Mouse (Mus musculus) lung, embryonic 15.5 days (tissue): ENCODE data around the gene Fgf23. TPM values are rescaled to one million over a fixed set of nuclear protein-coding genes. Genes with fewer than 3 reads are reported as not detected.
A peak's percentile ranks its signal among the peaks of the same experiment; 100 is the strongest.

Experiments used
- ATAC-seq: fragments of 200-750 bp; cut with Nextera tagmentation; 2 replicates; pipeline ENCODE4 v1.8.0; 2017; ENCODE audit warnings: moderate number of reproducible peaks, borderline replicate concordance; ENCODE audit not compliant: low FRiP score, low TSS enrichment; ENCODE audit errors: extremely low read depth
- H3K27ac ChIP-seq: fragments of 300-500 bp; sonication (generic); 2 replicates; pipeline ENCODE4 v1.5.1; 2015; ENCODE audit warnings: moderate library complexity, mild to moderate bottlenecking, inconsistent platforms
- H3K27me3 ChIP-seq: fragments of 300-500 bp; sonication (generic); 2 replicates; pipeline ENCODE4 v1.6.1; 2015; ENCODE audit warnings: inconsistent platforms
- H3K36me3 ChIP-seq: fragments of 300-500 bp; sonication (generic); 2 replicates; pipeline ENCODE4 v1.6.1; 2015; ENCODE audit warnings: inconsistent platforms
- H3K4me1 ChIP-seq: fragments of 300-500 bp; sonication (generic); 2 replicates; pipeline ENCODE4 v1.6.1; 2015; ENCODE audit warnings: inconsistent platforms
- H3K4me2 ChIP-seq: fragments of 300-500 bp; sonication (generic); 2 replicates; pipeline ENCODE4 v1.6.1; 2015; ENCODE audit warnings: inconsistent platforms, mild to moderate bottlenecking, moderate library complexity
- H3K4me3 ChIP-seq: fragments of 300-500 bp; sonication (generic); 2 replicates; pipeline ENCODE4 v1.5.1; 2015; ENCODE audit warnings: mild to moderate bottlenecking, inconsistent platforms
- H3K9ac ChIP-seq: fragments of 300-500 bp; sonication (generic); 2 replicates; pipeline ENCODE4 v1.6.1; 2015; ENCODE audit warnings: inconsistent platforms
- H3K9me3 ChIP-seq: fragments of 300-500 bp; sonication (generic); 2 replicates; pipeline ENCODE4 v1.6.1; 2016; ENCODE audit warnings: inconsistent platforms
- WGBS: fragments of 180-500 bp; shearing (Covaris S2); methylation state at CpG from one replicate; pipeline ENCODE4 v1.1.7; 2015; 5-methylcytosine and 5-hydroxymethylcytosine counted together
- polyA plus RNA-seq: library from polyadenylated mRNA; unstranded; fragments of >200 nt; fragmentation: Nextera tagmentation; extraction: Ambion mirVana; gene quantifications from 2 replicates; pipeline ENCODE4 v1.2.1, GENCODE M21; 2015

Gene Fgf23
- polyA plus RNA-seq, 1 experiment from 2014 or later, result not detected

DNA sequence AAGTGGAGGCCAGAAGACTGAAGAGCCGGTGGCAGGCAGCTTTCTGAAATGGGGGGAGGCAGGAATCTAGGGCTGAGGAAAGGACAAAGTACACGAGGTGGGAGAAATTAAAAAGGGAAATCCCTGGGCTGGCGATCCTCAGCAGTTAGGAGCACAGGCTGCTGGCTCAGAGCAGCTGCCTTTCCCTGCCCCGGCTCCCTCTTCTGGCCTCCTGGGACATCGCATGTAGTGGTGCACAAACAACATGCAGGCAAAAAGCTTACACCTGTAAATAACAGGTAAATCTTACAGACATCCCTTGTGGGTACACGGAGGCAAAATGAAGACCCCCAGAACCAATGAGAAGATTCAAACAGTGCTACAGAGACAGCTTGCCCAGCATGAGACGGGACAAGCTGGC, 21.9 kb downstream of the Fgf23 start:
- ATAC-seq, result no peak
- Histone ChIP-seq H3K27me3 (no peaks in the 10 kb centered on the region), H3K4me2 (no peak overlapping the region), H3K27ac (no peak overlapping the region), H3K36me3 (peaks cover 4% of the 10 kb centered on the region; the same call in 1 of the 2 replicates), H3K9ac (no peak overlapping the region), H3K4me1 (no peaks in the 10 kb centered on the region), H3K9me3 (no peaks in the 10 kb centered on the region), H3K4me3 (no peak overlapping the region)
- 50% methylated on average over 7 of the region's 7 CpGs for WGBS

DNA sequence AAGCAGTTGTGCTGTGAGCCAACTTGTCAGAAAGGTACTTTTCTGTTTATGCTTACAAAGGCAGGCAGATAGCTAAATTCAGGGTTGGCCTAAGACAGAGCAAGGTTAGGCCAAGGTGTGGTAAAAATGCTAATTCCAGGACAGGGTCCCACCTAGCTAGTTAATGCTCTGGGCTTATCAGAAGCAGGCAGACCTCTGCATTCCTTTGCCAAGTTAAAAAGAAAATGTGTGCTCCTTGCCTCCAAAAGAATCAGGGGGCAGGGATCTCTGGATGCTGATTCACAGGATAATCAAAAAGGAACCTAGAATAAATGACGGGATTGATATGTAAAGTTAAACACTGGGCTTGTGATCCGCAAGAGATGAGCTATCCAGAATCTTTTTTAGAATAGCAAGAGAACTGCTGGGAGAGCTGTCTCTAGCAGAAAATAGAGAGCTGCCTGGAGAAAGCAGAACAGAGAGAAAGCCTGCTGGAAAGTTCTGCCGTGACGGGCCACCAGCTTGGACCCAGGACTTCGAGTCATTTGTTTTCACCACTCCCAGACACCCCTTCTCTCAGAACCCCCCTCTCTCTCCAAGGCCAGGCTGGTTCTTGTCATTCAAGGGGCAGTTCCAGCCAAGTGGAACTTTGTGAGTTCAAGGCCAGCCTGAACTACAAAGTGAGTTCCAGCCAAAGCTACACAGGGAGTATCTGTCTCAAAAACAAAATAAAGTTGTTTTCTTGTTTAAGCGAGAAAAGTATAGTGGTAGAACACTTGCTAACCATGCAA, 31.0 kb downstream of the Fgf23 start:
- Histone ChIP-seq H3K9me3 (no peaks in the 10 kb centered on the region), H3K27ac (no peak overlapping the region), H3K4me2 (no peak overlapping the region), H3K27me3 (no peaks in the 10 kb centered on the region), H3K4me1 (peaks cover 5% of the 10 kb centered on the region; the same call in 1 of the 2 replicates), H3K9ac (no peak overlapping the region), H3K36me3 (no peaks in the 10 kb centered on the region), H3K4me3 (no peak overlapping the region)
- 82% methylated on average over 6 of the region's 6 CpGs for WGBS
- ATAC-seq, result no peak

DNA sequence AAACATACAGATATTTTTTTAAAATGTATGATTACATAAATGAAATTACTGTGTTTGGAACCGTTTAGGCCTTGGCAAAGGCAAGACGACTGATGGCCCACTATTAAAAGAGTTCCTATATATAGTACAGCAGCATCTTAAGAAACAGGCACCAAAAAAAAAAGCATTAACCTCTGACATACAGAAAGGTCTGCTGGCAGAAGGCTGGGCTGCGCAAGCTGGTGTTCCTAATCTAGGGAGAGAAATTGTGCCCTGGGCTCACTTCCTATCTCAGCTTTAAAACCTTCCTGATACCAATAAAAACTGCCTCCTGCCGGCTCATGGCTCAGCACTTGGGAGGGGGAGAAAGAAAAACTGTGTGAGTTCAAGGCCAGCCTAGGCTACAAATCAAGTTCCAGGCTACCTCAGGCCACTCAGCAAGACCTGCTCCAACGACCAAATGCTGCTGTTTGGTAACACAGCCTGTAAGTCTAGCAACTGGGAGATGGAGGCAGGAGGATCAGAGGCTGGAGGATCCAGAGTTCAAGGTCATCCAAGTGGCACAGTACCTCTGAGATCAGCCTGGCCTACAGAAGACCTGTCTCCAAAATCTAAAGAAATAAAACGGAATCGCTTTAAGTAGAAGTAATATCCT, 31.8 kb downstream of the Fgf23 start:
- Histone ChIP-seq H3K4me3 (no peak overlapping the region), H3K4me1 (peaks cover 9% of the 10 kb centered on the region; the same call in 1 of the 2 replicates), H3K4me2 (no peak overlapping the region), H3K27me3 (no peaks in the 10 kb centered on the region), H3K9ac (no peak overlapping the region), H3K36me3 (no peaks in the 10 kb centered on the region), H3K27ac (no peak overlapping the region), H3K9me3 (no peaks in the 10 kb centered on the region)
- WGBS, result 80% methylated on average over 7 of the region's 7 CpGs
- no peak for ATAC-seq

DNA sequence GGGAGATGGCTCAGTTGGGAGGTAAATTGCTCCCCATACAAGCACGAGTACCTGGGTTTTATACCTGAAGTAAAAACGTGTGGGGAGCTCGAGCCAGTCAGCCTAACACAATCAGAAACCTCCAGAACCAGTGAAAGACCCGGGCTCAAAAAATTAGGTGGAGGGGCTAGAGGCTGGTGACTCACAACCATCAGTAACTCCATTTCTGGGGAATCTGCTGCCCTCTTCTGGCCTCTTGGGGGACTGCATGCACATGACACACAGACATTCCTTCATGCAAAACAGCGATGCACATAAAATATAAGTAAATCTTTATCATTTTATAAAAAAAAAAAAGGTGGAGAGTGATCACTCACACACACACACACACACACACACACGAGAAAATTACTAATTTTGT, 32.4 kb downstream of the Fgf23 start:
- WGBS, result 67% methylated on average over 6 of the region's 6 CpGs
- Histone ChIP-seq H3K9ac (no peak overlapping the region), H3K27ac (no peak overlapping the region), H3K27me3 (no peaks in the 10 kb centered on the region), H3K36me3 (no peaks in the 10 kb centered on the region), H3K9me3 (no peaks in the 10 kb centered on the region), H3K4me3 (no peak overlapping the region), H3K4me1 (peaks cover 12% of the 10 kb centered on the region; the same call in 1 of the 2 replicates), H3K4me2 (no peak overlapping the region)
- no peak for ATAC-seq

DNA sequence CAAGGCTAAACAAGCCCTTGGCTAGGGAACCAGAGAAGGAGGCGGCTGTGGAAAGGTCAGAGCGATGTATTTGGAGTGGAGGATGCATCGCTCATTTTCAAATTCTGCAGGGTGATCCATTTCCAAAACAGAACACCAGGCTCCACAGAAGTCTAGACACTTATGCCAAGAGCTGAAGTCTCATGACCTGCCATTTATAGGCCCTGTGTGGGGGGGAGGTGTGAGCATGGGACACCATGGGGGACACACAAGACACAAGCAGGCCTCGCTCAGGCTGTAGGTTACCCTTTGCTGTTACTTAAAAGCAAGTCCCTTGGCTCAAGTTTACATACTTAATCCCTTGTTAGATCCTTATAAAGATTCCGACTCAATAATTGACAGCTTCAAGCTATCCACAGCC, 33.5 kb downstream of the Fgf23 start:
- Histone ChIP-seq H3K9me3 (no peaks in the 10 kb centered on the region), H3K4me3 (no peak overlapping the region), H3K27me3 (no peaks in the 10 kb centered on the region), H3K27ac (no peak overlapping the region), H3K9ac (no peak overlapping the region), H3K4me2 (no peak overlapping the region), H3K4me1 (peaks cover 12% of the 10 kb centered on the region; the same call in 1 of the 2 replicates), H3K36me3 (no peaks in the 10 kb centered on the region)
- ATAC-seq, result no peak
- 79% methylated on average over 5 of the region's 5 CpGs for WGBS

DNA sequence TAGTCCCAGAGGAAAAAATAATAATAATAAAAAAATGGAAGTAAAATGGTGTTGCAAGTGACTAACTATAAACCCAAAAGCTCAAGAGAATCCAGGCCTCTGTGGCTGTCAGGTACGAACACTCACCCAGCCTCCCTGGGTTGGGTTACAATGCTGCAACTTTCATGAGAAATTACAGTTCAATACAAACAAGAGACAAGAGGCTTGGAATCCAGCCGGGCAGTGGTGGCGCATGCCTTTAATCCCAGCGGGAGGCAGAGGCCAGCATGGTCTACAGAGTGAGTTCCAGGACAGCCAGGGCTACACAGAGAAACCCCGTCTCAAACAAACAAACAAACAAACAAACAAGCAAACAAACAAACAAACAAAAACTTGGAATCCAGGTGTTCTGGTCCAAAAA, 34.0 kb downstream of the Fgf23 start:
- H3K4me2 ChIP-seq, result no peak overlapping the region
- WGBS, result 53% methylated on average over 5 of the region's 5 CpGs
- H3K4me3 ChIP-seq, result no peak overlapping the region
- H3K9ac ChIP-seq, result no peak overlapping the region
- H3K4me1 ChIP-seq, result peaks cover 12% of the 10 kb centered on the region; the same call in 1 of the 2 replicates
- ATAC-seq, result no peak
- no peaks in the 10 kb centered on the region for H3K9me3 ChIP-seq
- H3K27ac ChIP-seq, result no peak overlapping the region
- H3K36me3 ChIP-seq, result no peaks in the 10 kb centered on the region
- no peaks in the 10 kb centered on the region for H3K27me3 ChIP-seq

DNA sequence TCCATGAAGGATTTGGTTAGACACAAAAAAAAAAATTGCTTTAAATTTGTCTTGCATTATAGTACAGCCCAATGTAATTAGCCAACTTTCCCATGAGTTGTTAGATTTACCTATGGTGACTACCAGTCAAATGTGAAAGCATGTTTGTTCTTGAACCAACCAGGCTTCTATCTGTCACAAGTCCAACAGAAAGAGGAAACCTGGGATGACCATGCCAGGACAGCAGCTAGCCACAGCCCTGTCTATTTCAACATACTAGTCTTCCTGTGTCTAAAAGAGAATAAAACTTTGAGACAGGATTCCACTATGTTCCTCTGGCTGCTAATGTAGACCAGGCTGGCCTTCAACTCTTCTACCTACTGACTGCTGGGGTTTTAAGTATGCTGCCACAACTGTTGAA, 34.7 kb downstream of the Fgf23 start:
- Histone ChIP-seq H3K27ac (no peak overlapping the region), H3K4me3 (no peak overlapping the region), H3K4me2 (no peak overlapping the region), H3K27me3 (no peaks in the 10 kb centered on the region), H3K4me1 (peaks cover 12% of the 10 kb centered on the region; the same call in 1 of the 2 replicates), H3K36me3 (no peaks in the 10 kb centered on the region), H3K9me3 (no peaks in the 10 kb centered on the region), H3K9ac (no peak overlapping the region)
- ATAC-seq, result no peak

DNA sequence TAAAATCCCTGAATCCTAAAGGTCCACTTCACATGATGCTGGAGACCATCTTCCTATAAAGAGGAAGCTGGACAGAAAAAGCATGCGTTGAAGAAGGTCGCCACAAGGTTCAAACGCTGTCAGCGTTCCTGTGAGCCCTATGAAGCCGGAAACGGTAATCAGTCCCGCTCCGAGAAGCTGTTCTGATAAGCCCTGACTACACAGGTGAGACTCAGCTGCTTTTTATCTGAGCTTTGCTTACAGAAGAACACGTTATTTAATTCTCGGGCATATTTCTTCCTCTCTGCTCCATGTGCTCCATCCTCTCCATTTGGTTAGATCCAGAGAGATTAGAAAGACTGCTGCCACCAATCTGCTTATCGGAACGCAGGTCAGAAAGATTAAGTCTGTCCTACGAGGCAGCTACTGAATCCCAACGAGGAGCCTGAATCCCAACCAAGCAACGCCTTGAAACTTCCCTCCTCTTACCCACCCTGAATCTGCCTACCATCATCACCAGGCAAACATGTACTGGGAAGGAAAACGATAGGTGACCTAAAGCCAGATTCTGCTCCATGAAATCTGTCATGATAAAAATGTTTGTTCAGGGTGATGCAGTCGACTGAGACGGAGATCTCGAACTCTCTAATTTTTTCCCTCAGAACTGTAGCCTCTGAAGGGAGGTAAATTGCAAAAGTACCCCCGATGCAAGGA, 35.8 kb downstream of the Fgf23 start:
- Histone ChIP-seq H3K4me1 (peaks cover 12% of the 10 kb centered on the region; the same call in 1 of the 2 replicates), H3K27ac (no peak overlapping the region), H3K4me3 (peak overlapping the region; percentile 51), H3K27me3 (no peaks in the 10 kb centered on the region), H3K9me3 (no peaks in the 10 kb centered on the region), H3K9ac (peak overlapping the region; percentile 41), H3K4me2 (peak overlapping the region; percentile 78), H3K36me3 (no peaks in the 10 kb centered on the region)
- no peak for ATAC-seq
- 18% methylated on average over 20 of the region's 20 CpGs for WGBS

DNA sequence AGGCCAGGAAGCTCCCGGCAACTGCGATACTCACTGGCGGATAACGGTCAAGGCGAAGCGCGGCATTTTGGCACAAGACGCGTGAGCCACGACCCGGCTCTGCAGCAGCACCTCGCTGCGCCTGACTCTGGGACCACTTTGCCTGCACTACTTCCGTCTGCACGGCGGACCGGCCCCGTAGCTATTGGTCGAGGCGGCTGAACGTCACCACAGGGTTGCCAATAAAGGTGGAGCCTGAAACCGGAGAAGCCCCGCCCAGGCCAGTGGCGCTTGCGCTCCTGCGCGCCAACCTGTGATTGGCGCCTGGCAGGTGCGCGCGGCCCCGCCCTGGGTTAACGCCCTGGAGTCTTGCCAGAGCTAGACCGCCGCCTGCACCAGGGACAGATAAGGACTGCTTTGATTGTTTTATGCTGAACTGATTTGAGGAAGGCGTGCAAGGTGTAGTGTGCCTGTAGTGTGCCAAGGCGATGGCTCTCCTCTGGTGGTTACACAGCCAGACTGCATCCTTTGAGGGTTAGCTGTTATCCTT, 36.8 kb downstream of the Fgf23 start, which contains the start of gene Tigar:
TSS of gene Tigar (minus strand) at position 156 of the 529 bp plus-strand sequence.
- H3K36me3 ChIP-seq, result no peaks in the 10 kb centered on the region
- WGBS, result under 1% methylated on average over 37 of the region's 37 CpGs
- no peak within 1 kb of the TSS for H3K27ac ChIP-seq
- no peaks in the 10 kb centered on the region for H3K27me3 ChIP-seq
- H3K4me3 ChIP-seq, result peak within 1 kb of the TSS; percentile 51
- peaks cover 12% of the 10 kb centered on the region; the same call in 1 of the 2 replicates for H3K4me1 ChIP-seq
- no peaks in the 10 kb centered on the region for H3K9me3 ChIP-seq
- peak within 1 kb of the TSS; percentile 78 for H3K4me2 ChIP-seq
- peak; percentile 99 for ATAC-seq
- peak within 1 kb of the TSS; percentile 41 for H3K9ac ChIP-seq

DNA sequence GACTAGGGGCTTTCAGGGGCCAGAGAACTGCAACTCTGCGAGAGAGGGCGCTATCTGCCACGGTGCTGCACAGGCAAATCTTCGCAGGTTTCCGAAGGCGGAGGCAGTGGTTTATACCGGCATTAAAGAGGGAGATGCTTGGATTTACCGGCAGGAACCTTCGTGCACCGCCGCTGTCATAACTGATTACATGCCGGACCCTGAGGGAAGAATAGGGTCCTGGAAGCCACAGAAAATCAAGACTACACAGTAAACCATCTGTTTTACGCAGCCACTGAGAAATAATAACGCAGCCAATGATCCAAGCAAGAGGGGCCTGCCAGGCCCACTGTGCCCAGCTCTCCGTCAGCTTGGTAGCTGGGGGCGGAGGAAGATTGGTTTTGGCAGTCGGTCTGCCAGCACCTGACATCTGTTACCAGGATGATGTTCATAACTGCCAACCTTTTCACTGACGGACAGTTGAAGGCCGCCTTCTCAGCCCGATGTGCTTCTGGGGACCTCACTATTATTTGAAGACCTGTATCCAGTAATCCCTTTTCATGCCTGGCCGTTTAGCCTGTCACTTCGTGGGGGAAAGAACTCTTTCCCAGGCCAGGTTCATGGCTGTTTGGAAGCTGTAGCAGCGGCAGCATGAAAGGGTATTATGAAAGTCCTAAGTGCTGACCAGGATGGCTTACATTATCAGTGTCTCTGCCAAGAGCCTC, 42.2 kb downstream of the Fgf23 start:
- ATAC-seq, result no peak
- Histone ChIP-seq H3K27me3 (no peaks in the 10 kb centered on the region), H3K27ac (no peak overlapping the region), H3K4me3 (no peak overlapping the region), H3K36me3 (no peaks in the 10 kb centered on the region), H3K4me1 (no peaks in the 10 kb centered on the region), H3K9me3 (no peaks in the 10 kb centered on the region), H3K9ac (no peak overlapping the region), H3K4me2 (no peak overlapping the region)
- WGBS, result 68% methylated on average over 23 of the region's 23 CpGs

DNA sequence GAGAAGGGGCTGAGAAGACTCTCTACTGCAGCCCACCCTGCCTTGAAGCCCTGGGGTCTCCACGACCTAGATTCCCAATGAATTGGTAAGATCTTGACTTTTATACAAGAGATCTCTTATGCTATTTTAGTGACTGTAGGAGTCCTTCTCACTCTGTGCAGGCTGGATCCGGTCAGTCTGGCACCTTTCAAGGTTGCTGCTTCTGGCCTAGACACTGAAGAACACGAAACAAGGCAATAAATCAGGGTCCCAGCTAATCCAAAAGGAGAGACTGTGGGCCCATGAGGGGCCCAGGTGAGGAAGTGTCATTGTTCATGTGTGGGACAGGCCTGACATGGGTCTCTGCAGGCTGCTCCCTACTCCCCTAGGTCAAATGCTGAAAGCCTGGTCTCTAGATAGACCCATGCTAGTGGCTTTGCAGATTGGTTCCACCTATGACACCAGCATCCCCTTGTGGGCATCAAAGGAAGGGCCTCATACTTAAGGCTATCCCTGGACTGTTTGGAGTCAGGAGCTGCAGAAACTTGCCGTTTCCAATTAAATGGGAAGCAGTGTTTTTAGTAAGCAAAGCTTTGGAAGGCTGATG, 49.6 kb downstream of the Fgf23 start:
- 65% methylated on average over 4 of the region's 4 CpGs for WGBS
- Histone ChIP-seq H3K27me3 (no peaks in the 10 kb centered on the region), H3K9ac (no peak overlapping the region), H3K36me3 (no peaks in the 10 kb centered on the region), H3K9me3 (no peaks in the 10 kb centered on the region), H3K27ac (no peak overlapping the region), H3K4me1 (no peaks in the 10 kb centered on the region), H3K4me3 (no peak overlapping the region), H3K4me2 (no peak overlapping the region)
- no peak for ATAC-seq
